Mouse (Mus musculus): ENCODE results near the gene Tmem120b.

DNA sequence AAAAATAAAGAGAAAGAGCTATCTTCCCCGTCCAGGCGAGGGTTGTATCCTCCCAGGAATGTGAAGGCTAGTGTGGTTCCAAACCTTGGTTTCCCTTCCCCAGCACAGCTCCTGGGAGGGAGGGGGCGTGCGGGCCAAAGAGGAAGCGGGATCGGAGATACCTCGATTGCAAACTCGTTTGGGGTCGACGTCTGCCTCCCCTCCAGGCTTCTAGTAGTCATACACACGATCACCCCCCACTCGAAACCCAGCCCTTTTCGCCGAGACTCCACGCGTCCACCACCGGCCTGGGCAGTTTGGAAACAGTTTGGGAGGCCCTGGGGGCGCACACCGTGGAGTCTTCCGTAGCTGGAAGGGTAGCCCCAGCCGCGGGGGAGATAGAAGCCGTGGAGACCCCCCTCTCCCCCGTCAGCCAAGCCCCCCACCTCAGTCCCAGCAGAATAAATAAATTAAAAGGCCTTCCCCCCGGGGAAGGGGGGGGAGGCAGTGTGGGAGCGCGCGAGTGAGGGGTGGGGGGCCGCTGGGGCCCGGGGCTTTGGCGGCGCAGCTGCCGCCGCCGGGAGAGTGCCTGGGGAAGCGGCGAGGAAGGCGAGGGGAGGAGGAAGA lies 73.4 kb downstream of the Tmem120b start:
- TF ChIP-seq POLR2A (IDR thresholded peaks at IDR 0.05; ENCODE audit: insufficient read depth, low read depth, low read length) (no peak), CTCF (IDR thresholded peaks at IDR 0.05; ENCODE audit: insufficient read depth, low read depth, low read length) (no peak)

Data from olfactory bulb, adult 2 months (tissue).